Mouse (Mus musculus) heart, embryonic 13.5 days (tissue): ENCODE measurements at regions not wholly inside any gene's neighbourhood (a gene's known extent, or its start where the extent isn't known, plus 50 kb on each side); places are given as distances from the start of the nearest gene placed in this dataset.
"Not testable (repeated sequence)": the region's sequence is repeated elsewhere in the genome, so short reads cannot be mapped to it uniquely, and the experiment has no call there.

Experiments
- ATAC-seq: fragments of 200-750 bp; cut with Nextera tagmentation; 2 replicates; pipeline ENCODE4 v1.8.0; 2017; ENCODE audit warnings: moderate TSS enrichment; ENCODE audit not compliant: insufficient number of reproducible peaks, low FRiP score, low TSS enrichment; ENCODE audit errors: extremely low read depth
- H3K27ac ChIP-seq: fragments of 300-500 bp; sonication (generic); replicated peaks from 2 replicates; pipeline ENCODE4 v1.5.1; 2015; ENCODE audit warnings: moderate library complexity, mild to moderate bottlenecking, inconsistent platforms
- H3K27me3 ChIP-seq: fragments of 300-500 bp; sonication (generic); replicated peaks from 2 replicates; pipeline ENCODE4 v1.6.1; 2015; ENCODE audit warnings: mild to moderate bottlenecking, inconsistent platforms
- H3K36me3 ChIP-seq: fragments of 300-500 bp; sonication (generic); 2 replicates; pipeline ENCODE4 v1.6.1; 2015; ENCODE audit warnings: mild to moderate bottlenecking, inconsistent platforms
- H3K4me1 ChIP-seq: fragments of 300-500 bp; sonication (generic); 2 replicates; pipeline ENCODE4 v1.6.1; 2015; ENCODE audit warnings: inconsistent platforms
- H3K4me2 ChIP-seq: fragments of 300-500 bp; sonication (generic); 2 replicates; pipeline ENCODE4 v1.6.1; 2015; ENCODE audit warnings: inconsistent platforms, mild to moderate bottlenecking, moderate library complexity
- H3K4me3 ChIP-seq: fragments of 300-500 bp; sonication (generic); 2 replicates; pipeline ENCODE4 v1.5.1; 2015; ENCODE audit warnings: moderate library complexity, mild to moderate bottlenecking, inconsistent platforms
- H3K9ac ChIP-seq: fragments of 300-500 bp; sonication (generic); 2 replicates; pipeline ENCODE4 v1.6.1; 2015; ENCODE audit warnings: inconsistent platforms, mild to moderate bottlenecking, moderate library complexity
- H3K9me3 ChIP-seq: fragments of 300-500 bp; sonication (generic); 2 replicates; pipeline ENCODE4 v1.6.1; 2016; ENCODE audit warnings: inconsistent platforms
- WGBS: fragments of 180-500 bp; shearing (Covaris S2); methylation state at CpG from one replicate; pipeline ENCODE4 v1.1.7; 2015; ENCODE audit warnings: mixed read lengths; 5-methylcytosine and 5-hydroxymethylcytosine counted together

DNA sequence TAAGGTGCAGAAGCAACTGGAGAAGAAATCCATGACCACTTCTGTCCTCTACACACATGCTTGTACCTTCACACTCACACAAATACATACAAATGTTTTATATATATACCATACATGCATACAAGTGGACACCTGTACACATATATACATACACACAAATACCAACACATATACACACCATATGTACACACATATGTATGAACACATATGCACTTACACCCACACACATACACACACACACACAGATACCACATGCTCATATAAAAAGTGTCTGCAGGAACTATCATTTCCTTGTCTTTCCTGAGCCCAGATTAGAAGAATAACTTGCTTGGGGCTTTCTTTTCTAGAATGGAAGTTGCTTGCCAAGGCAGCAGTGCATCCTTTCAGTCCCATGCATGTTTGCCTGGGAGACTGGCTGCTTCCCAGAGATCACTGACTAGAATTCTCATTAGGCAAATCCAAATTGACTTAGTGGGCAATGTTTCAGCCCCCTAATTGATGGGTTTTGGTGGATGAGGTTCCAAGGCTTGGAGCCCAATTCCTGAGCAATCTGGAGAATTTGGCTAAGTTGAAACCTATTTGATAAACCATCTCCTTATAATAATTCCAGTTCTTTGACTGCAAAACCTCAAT lies 169.2 kb upstream of the Hddc2 start:
- no peaks in the 10 kb centered on the region for H3K4me1 ChIP-seq
- no peaks in the 10 kb centered on the region for H3K27me3 ChIP-seq
- H3K27ac ChIP-seq = no peak overlapping the region
- ATAC-seq = no peak
- H3K9me3 ChIP-seq = no peaks in the 10 kb centered on the region
- H3K9ac ChIP-seq = no peak overlapping the region
- H3K4me3 ChIP-seq = no peak overlapping the region
- no peak overlapping the region for H3K4me2 ChIP-seq
- no peaks in the 10 kb centered on the region for H3K36me3 ChIP-seq

DNA sequence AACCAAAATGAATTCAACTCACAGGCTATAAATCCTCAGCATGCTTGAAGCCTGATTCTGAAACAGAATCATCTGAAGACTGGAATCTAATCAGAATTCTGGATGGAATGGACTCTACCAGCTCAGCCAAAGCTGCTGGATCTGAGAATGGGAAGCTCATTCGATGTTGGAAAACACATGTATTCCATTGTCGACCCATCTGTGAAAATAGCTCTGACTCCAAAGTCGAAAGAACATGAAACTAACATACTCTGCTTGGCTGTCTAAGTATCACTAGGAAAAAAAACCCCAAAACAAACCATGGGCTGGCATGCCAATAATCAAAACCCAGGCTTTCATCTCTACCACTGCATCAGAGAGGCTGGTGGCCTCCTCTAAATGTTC lies 168.7 kb upstream of the Hddc2 start:
- 79% methylated on average over 3 of the region's 3 CpGs for WGBS
- Histone ChIP-seq H3K27ac (no peak overlapping the region), H3K4me1 (no peaks in the 10 kb centered on the region), H3K4me2 (no peak overlapping the region), H3K36me3 (no peaks in the 10 kb centered on the region), H3K4me3 (no peak overlapping the region), H3K9ac (no peak overlapping the region), H3K27me3 (no peaks in the 10 kb centered on the region), H3K9me3 (no peaks in the 10 kb centered on the region)
- ATAC-seq = no peak

DNA sequence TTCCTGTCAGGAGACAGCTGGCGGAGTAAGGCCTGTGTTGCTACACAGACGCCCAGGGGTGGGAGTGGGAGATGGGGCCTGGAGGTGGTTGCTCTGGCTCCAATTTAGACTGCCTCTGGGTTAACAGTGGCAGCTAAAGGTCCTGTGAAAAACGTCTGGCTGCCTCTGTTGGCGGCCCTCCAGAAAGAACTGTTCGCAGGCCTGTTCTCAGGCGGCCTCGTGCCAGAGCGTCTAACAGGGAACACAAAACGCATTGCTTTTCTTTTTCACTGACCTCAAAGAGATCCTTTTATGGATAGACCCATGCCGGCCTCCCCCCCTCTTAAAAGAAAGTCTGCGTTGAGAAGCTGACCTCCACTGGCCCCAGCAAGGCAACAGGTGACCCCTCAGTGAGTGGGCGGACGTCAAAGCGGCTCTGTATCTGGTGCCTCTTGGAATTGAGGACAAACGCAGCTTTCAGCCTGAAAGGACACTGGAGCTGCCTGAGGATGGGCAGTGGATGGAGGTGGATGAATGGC lies 140.0 kb upstream of the Hddc2 start:
- Histone ChIP-seq H3K4me2 (peak overlapping the region; percentile 39), H3K4me3 (no peak overlapping the region), H3K36me3 (no peaks in the 10 kb centered on the region), H3K27me3 (no peaks in the 10 kb centered on the region), H3K9ac (peak overlapping the region; percentile 1; the same call in 1 of the 2 replicates), H3K4me1 (peaks cover 20% of the 10 kb centered on the region), H3K9me3 (no peaks in the 10 kb centered on the region), H3K27ac (peak overlapping the region; percentile 88)
- ATAC-seq = peak; percentile 80
- 28% methylated on average over 15 of the region's 15 CpGs for whole genome bisulfite sequencing

DNA sequence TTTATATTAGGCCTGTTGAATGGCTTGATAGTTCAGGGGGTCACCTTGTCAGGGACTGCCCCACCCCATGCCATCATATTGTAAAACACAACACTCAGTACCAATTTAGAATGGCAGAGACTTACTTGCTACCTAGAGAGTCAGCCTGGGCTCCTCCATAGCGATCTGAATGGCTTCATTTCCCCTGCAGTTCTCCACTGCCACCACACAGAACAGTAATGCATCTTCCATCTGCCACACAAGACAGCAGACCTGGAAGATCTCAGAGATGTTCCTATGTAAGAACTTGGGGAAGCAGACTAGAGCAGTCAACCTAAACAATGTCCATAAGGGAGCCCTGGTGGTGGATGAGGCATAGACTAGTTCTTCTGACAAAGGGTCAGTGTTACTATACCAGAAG lies 123.6 kb upstream of the Hddc2 start:
- 37% methylated on average over 1 of the region's 1 CpGs for WGBS
- 0 out of 2 replicates have a peak, but pooled peaks have one; percentile 25 for ATAC-seq
- H3K4me2 ChIP-seq = no peak overlapping the region
- H3K27ac ChIP-seq = no peak overlapping the region
- H3K9me3 ChIP-seq = no peaks in the 10 kb centered on the region
- no peak overlapping the region for H3K4me3 ChIP-seq
- no peaks in the 10 kb centered on the region for H3K27me3 ChIP-seq
- no peak overlapping the region for H3K9ac ChIP-seq
- H3K36me3 ChIP-seq = no peaks in the 10 kb centered on the region
- no peaks in the 10 kb centered on the region; the same call in 1 of the 2 replicates for H3K4me1 ChIP-seq

DNA sequence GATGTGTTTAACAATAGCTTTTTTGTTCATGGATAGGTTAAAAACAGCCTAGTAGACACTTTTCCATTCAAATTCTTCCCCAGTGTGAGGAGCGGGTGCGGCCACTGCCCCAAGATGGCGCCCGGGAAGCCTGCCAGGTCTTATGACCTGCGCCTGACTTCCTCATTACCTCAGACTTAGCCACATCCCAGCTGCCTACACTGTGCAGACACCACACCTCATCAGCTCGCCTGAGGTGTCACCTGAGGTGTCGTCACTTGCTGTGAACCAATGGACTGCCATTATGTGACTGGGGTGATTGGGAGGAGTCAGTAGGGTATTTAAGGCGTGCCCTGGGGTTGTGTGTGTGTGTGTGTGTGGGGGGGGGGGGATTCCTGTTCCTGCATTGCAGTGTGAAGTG lies 101.0 kb upstream of the Hddc2 start:
- 92% methylated on average over 8 of the region's 8 CpGs for WGBS
- not testable (repeated sequence) for ATAC-seq, H3K36me3 ChIP-seq, H3K4me2 ChIP-seq, H3K9me3 ChIP-seq, H3K9ac ChIP-seq, H3K4me1 ChIP-seq, H3K4me3 ChIP-seq, H3K27ac ChIP-seq, H3K27me3 ChIP-seq

DNA sequence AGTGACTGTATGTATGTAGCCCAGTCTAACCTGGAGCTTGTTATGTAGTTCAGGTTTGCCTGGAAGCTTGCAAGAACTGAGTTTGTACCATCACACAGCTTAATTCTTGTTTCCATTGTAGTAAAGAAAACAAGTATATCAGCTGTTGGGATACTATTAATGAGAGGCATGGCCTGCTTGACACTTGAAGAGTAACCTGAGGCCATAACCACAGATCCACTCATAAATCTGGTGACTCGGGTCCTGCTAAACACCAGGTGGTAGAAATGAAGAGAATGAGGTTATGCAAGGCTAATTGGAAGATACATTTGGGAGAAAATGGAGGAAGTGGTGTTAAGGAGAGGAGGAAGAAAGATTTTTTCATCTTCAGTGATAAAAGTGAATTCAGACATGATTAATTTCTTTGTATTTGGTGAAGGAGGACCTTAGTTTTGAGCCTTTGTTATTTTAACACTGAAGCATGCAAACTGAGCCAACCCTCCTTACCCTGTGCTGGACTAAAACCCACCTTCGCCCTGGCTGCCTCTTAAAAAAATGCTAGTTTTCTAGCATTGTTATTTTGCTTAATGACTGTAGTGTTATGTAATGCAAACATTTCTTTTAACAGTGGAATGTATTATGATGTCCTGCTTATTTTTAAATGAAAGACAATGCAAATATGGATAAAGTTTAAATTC lies 100.3 kb upstream of the Hddc2 start:
- Histone ChIP-seq H3K27me3 (no peaks in the 10 kb centered on the region), H3K9me3 (no peaks in the 10 kb centered on the region), H3K36me3 (no peaks in the 10 kb centered on the region), H3K4me1 (no peaks in the 10 kb centered on the region), H3K4me3 (no peak overlapping the region), H3K27ac (no peak overlapping the region), H3K9ac (no peak overlapping the region), H3K4me2 (no peak overlapping the region)
- ATAC-seq = no peak
- 75% methylated on average over 2 of the region's 2 CpGs for WGBS

DNA sequence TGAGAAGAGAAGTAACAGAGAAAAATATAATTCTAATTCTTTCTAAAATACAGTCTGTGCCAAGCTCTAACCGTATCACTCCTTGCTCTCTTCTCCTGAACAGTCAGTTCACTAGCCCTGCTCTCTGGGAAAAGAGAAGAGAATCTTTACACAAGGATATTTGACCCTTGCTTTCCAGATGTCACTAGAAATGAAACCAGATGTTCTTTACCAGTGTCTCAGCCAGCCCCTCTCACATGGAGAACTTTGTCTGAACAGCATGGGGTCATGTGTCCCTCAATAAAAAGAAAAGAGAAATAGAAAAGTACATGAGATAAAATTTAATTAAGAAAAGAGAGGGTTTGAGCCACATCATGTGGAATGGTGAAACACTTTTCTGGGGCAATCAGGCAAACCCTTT lies 91.3 kb upstream of the Hddc2 start:
- Histone ChIP-seq H3K4me2 (no peak overlapping the region), H3K36me3 (no peaks in the 10 kb centered on the region), H3K27me3 (0 out of 2 replicates have a peak, but pooled peaks cover 4% of the 10 kb centered on the region), H3K9ac (no peak overlapping the region), H3K4me1 (peaks cover 9% of the 10 kb centered on the region), H3K27ac (no peak overlapping the region), H3K9me3 (peaks cover 3% of the 10 kb centered on the region; the same call in 1 of the 2 replicates), H3K4me3 (no peak overlapping the region)
- no peak for ATAC-seq
- 69% methylated on average over 1 of the region's 1 CpGs for WGBS

DNA sequence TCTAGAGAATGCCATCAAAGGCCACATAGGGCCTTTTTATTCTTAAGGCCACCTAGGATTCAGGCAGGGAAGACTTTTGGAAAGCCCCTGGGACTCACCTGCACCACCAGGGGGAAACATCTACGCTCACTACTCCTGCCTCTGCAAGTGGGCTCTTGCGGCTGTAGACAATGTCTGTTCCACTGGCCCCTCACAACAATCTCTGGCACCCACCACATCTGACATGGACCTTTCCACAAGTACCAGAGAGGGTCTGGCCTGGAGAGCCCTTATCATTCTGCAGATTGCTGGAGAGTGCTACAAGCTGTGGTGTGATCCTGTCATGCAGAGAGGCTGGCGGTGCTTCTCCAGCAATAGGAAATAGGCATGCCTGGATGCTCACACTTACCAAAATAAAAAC lies 84.1 kb upstream of the Hddc2 start:
- Histone ChIP-seq H3K9me3 (peaks cover 3% of the 10 kb centered on the region; the same call in 1 of the 2 replicates), H3K4me1 (peaks cover 17% of the 10 kb centered on the region), H3K27ac (peak overlapping the region; percentile 68; the same call in 1 of the 2 replicates), H3K9ac (no peak overlapping the region), H3K27me3 (peaks cover 15% of the 10 kb centered on the region; the same call in 1 of the 2 replicates), H3K4me2 (no peak overlapping the region), H3K4me3 (no peak overlapping the region), H3K36me3 (no peaks in the 10 kb centered on the region)
- ATAC-seq = peak; percentile 83
- 25% methylated on average over 3 of the region's 3 CpGs for WGBS

DNA sequence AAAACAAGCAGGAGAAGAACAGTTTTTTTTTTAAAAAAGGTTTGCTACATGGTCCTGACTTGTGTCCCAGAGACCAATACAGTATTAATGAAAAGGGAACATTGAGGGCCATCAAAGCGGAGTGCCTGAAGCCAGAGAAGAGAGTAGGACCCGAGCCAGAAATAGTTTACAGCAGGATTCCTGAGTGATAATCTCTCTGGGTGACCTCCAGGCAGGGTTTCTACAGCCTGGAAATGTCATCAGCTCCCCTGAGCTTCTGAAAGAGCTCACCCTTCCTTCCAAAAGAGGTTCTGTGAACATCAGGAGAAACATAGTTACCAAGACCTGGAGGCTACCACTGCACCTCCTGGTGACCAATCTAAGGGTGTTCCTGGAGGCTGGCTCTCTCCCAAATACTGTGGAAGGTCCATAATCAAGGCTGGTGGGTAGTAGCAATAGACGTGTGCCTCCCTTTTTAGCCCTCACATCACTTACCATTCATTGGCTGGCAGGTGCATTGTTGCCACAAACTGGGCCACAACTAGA lies 70.7 kb upstream of the Hddc2 start:
- Histone ChIP-seq H3K9me3 (peaks cover 9% of the 10 kb centered on the region; the same call in 1 of the 2 replicates), H3K9ac (no peak overlapping the region), H3K27me3 (no peaks in the 10 kb centered on the region), H3K4me1 (peaks cover 24% of the 10 kb centered on the region), H3K27ac (peak overlapping the region; percentile 84), H3K36me3 (no peaks in the 10 kb centered on the region), H3K4me3 (no peak overlapping the region), H3K4me2 (no peak overlapping the region)
- no peak; the same call in 1 of the 2 replicates for ATAC-seq
- WGBS = 23% methylated on average over 3 of the region's 3 CpGs

DNA sequence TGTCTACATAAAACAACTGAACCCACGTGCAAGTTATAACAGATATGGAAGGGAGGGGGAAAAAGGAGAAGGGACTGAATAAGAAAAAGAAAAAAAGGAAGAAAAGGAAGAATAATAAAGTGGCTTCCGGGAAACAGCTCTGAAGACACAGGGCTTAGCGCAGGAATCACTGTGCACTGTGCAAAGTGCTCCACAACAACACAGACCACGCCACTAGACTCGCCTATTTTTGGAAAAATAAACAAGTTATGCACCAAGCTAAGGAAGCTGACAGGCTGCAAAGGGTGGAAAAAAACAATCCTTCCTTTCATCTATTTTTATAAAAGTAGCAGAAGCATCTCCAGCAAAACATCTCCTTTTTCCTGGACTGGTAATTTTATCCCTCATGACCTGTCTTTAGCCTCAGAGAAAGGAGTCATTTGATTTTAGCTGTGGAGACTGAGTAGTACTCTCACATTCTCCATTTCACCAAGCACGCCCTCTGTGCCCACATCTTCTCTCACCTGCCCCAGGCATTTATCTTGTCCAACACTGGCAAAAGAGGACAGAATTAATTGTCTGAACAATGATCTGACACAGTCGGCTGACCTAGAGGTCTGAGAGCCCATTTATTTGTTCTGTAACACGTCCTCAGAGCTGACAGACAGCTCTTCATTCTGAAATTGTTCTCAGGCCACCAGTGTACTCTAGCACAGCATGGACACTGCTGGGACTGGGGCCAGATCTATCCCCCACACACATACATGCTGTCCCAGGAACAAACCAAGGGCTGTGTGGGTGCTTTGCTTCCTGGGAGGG lies 60.4 kb upstream of the Hddc2 start:
- 0 out of 2 replicates have a peak overlapping the region, but pooled peaks have one; percentile 33 for H3K9ac ChIP-seq
- no peaks in the 10 kb centered on the region for H3K36me3 ChIP-seq
- 32% methylated on average over 8 of the region's 8 CpGs for WGBS
- H3K27ac ChIP-seq = peak overlapping the region; percentile 68
- H3K4me2 ChIP-seq = no peak overlapping the region
- H3K27me3 ChIP-seq = peaks cover 17% of the 10 kb centered on the region; the same call in 1 of the 2 replicates
- ATAC-seq = no peak
- no peaks in the 10 kb centered on the region for H3K9me3 ChIP-seq
- H3K4me1 ChIP-seq = peaks cover 28% of the 10 kb centered on the region
- H3K4me3 ChIP-seq = no peak overlapping the region

DNA sequence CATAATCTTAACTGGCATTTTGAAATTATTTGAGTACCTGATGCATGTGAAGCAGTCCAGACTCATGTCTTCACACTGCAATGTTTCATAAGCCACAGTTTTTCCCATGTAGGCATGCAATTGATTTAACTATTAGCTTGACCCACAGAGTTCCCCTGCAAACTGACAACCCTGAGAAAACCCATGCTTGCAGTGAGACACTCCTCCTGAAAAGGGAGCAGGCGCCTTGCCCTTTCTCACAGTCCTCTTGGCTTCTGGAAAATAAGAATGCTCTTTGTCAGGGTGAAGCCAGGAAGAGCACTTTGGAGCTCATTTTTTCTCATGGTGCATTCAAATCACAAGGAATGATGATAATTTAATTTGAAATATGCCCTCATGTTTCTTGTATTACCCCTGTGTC lies 56.2 kb upstream of the Hddc2 start:
- 53% methylated on average over 1 of the region's 1 CpGs for WGBS

More for the DNA sequence above, 56.2 kb upstream of the Hddc2 start:
- no peaks in the 10 kb centered on the region for H3K36me3 ChIP-seq
- ATAC-seq = no peak
- peak overlapping the region; percentile 54 for H3K27ac ChIP-seq
- H3K4me2 ChIP-seq = no peak overlapping the region
- H3K9me3 ChIP-seq = no peaks in the 10 kb centered on the region
- 0 out of 2 replicates have a peak, but pooled peaks cover 7% of the 10 kb centered on the region for H3K27me3 ChIP-seq
- H3K9ac ChIP-seq = no peak overlapping the region
- peaks cover 43% of the 10 kb centered on the region for H3K4me1 ChIP-seq
- no peak overlapping the region for H3K4me3 ChIP-seq
